Mouse (Mus musculus): ENCODE measurements at regions not wholly inside any gene's neighbourhood (a gene's known extent, or its start where the extent isn't known, plus 50 kb on each side); places are given as distances from the start of the nearest gene placed in this dataset.

GRCm38 (mm10) chr16:5406711-5407110 lies 150.9 kb upstream of the Eef2kmt start:
- intact Hi-C loops (cut with DNase I): loop anchor here (1.0 to 5.0 kb wide), 2 partner anchors 61 to 100 kb away; no protein-coding TSS in a partner anchor
- DNase-seq: peak; percentile 61 to 72

GRCm38 (mm10) chr16:5393336-5393735 lies 137.6 kb upstream of the Eef2kmt start:
- intact Hi-C loops (cut with DNase I): no loop called here
- no peak for DNase-seq

GRCm38 (mm10) chr16:5382930-5383329 lies 127.1 kb upstream of the Eef2kmt start:
- intact Hi-C loops (cut with DNase I): no loop called here
- DNase-seq: no peak

GRCm38 (mm10) chr16:5382228-5382884 lies 126.6 kb upstream of the Eef2kmt start:
- intact Hi-C loops (cut with DNase I): no loop called here
- DNase-seq: no peak

- no peak for DNase-seq
Observed at GRCm38 (mm10) chr16:5380626-5381025, 124.8 kb upstream of the Eef2kmt start.

GRCm38 (mm10) chr16:5377001-5377400 lies 121.2 kb upstream of the Eef2kmt start:
- intact Hi-C loops (cut with DNase I): no loop called here

More at GRCm38 (mm10) chr16:5380626-5381025, 124.8 kb upstream of the Eef2kmt start:
- intact Hi-C loops (cut with DNase I): no loop called here

GRCm38 (mm10) chr16:5374818-5375605 lies 119.2 kb upstream of the Eef2kmt start:
- intact Hi-C loops (cut with DNase I): no loop called here
- no peak for DNase-seq

More at GRCm38 (mm10) chr16:5377001-5377400, 121.2 kb upstream of the Eef2kmt start:
- DNase-seq: no peak

- no peak for DNase-seq
- intact Hi-C loops (cut with DNase I): no loop called here
Observed at GRCm38 (mm10) chr16:5371175-5371893, 115.6 kb upstream of the Eef2kmt start.

GRCm38 (mm10) chr16:5370496-5370895 lies 114.7 kb upstream of the Eef2kmt start:
- intact Hi-C loops (cut with DNase I): no loop called here
- DNase-seq: no peak

- intact Hi-C loops (cut with DNase I): no loop called here
- DNase-seq: no peak
Observed at GRCm38 (mm10) chr16:5368897-5369558, 113.2 kb upstream of the Eef2kmt start.

- intact Hi-C loops (cut with DNase I): no loop called here
Observed at GRCm38 (mm10) chr16:5368357-5368756, 112.6 kb upstream of the Eef2kmt start.

GRCm38 (mm10) chr16:5367581-5368119 lies 111.9 kb upstream of the Eef2kmt start:
- intact Hi-C loops (cut with DNase I): no loop called here
- no peak for DNase-seq

More at GRCm38 (mm10) chr16:5368357-5368756, 112.6 kb upstream of the Eef2kmt start:
- no peak for DNase-seq

- DNase-seq: no peak
- intact Hi-C loops (cut with DNase I): no loop called here
Observed at GRCm38 (mm10) chr16:5366021-5366420, 110.2 kb upstream of the Eef2kmt start.

GRCm38 (mm10) chr16:5363007-5363570 lies 107.3 kb upstream of the Eef2kmt start:
- intact Hi-C loops (cut with DNase I): loop anchor here (1.0 kb wide), 1 partner anchor 107 kb away; no protein-coding TSS in a partner anchor
- no peak for DNase-seq

- no peak for DNase-seq
- intact Hi-C loops (cut with DNase I): no loop called here
Observed at GRCm38 (mm10) chr16:5359193-5359592, 103.4 kb upstream of the Eef2kmt start.

- DNase-seq: no peak
Observed at GRCm38 (mm10) chr16:5353881-5354280, 98.1 kb upstream of the Eef2kmt start.

GRCm38 (mm10) chr16:5351890-5352571 lies 96.2 kb upstream of the Eef2kmt start:
- DNase-seq: no peak
- intact Hi-C loops (cut with DNase I): no loop called here

More at GRCm38 (mm10) chr16:5353881-5354280, 98.1 kb upstream of the Eef2kmt start:
- intact Hi-C loops (cut with DNase I): no loop called here

GRCm38 (mm10) chr16:5347151-5347550 lies 91.4 kb upstream of the Eef2kmt start:
- intact Hi-C loops (cut with DNase I): no loop called here
- DNase-seq: no peak

- no peak for DNase-seq
- intact Hi-C loops (cut with DNase I): no loop called here
Observed at GRCm38 (mm10) chr16:5342326-5342725, 86.5 kb upstream of the Eef2kmt start.

All from heart, postnatal 36 days (tissue).